Mouse (Mus musculus) liver, embryonic 15.5 days (tissue): ENCODE results near the gene Brpf1. TPM values are rescaled to one million over a fixed set of nuclear protein-coding genes. Genes with fewer than 3 reads are reported as not detected.

Experiments
- ATAC-seq: fragments of 200-750 bp; cut with Nextera tagmentation; 2 replicates; pipeline ENCODE4 v1.8.0; 2017; ENCODE audit warnings: moderate number of reproducible peaks, mild to moderate bottlenecking, moderate library complexity; ENCODE audit not compliant: insufficient read depth
- H3K27ac ChIP-seq: fragments of 300-500 bp; sonication (generic); replicated peaks from 2 replicates; pipeline ENCODE4 v1.5.1; 2015; ENCODE audit warnings: mild to moderate bottlenecking, inconsistent platforms
- H3K27me3 ChIP-seq: fragments of 300-500 bp; sonication (generic); 2 replicates; pipeline ENCODE4 v1.6.1; 2015; ENCODE audit warnings: mild to moderate bottlenecking, inconsistent platforms
- H3K36me3 ChIP-seq: fragments of 300-500 bp; sonication (generic); replicated peaks from 2 replicates; pipeline ENCODE4 v1.6.1; 2015; ENCODE audit warnings: moderate library complexity, mild to moderate bottlenecking, inconsistent platforms
- H3K4me1 ChIP-seq: fragments of 300-500 bp; sonication (generic); replicated peaks from 2 replicates; pipeline ENCODE4 v1.6.1; 2015; ENCODE audit warnings: inconsistent platforms
- H3K4me2 ChIP-seq: fragments of 300-500 bp; sonication (generic); 2 replicates; pipeline ENCODE4 v1.6.1; 2015; ENCODE audit warnings: moderate library complexity, mild to moderate bottlenecking, inconsistent platforms
- H3K4me3 ChIP-seq: fragments of 300-500 bp; sonication (generic); replicated peaks from 2 replicates; pipeline ENCODE4 v1.5.1; 2015; ENCODE audit warnings: mild to moderate bottlenecking, inconsistent platforms
- H3K9ac ChIP-seq: fragments of 300-500 bp; sonication (generic); 2 replicates; pipeline ENCODE4 v1.6.1; 2015; ENCODE audit warnings: moderate library complexity, mild to moderate bottlenecking, inconsistent platforms
- H3K9me3 ChIP-seq: fragments of 300-500 bp; sonication (generic); replicated peaks from 2 replicates; pipeline ENCODE4 v1.6.1; 2016; ENCODE audit warnings: inconsistent platforms
- WGBS: fragments of 180-500 bp; shearing (Covaris S2); methylation state at CpG from one replicate; pipeline ENCODE4 v1.1.7; 2015; ENCODE audit warnings: mixed read lengths; ENCODE audit not compliant: insufficient replicate concordance; 5-methylcytosine and 5-hydroxymethylcytosine counted together
- polyA plus RNA-seq: library from polyadenylated mRNA; unstranded; fragments of >200 nt; fragmentation: Nextera tagmentation; extraction: Ambion mirVana; gene quantifications from 2 replicates; pipeline ENCODE4 v1.2.1, GENCODE M21; 2015

The Brpf1 gene
- 7.8 and 10.3 TPM in 2 replicates for polyA plus RNA-seq

GRCm38 (mm10) chr6:113306986-113307349, at the start of gene Brpf1:
Gene Brpf1, plus strand, starts transcription at chr6:113307137.
- Histone ChIP-seq H3K36me3 (peaks cover 23% of the 10 kb centered on the region), H3K27me3 (no peaks in the 10 kb centered on the region), H3K9me3 (no peaks in the 10 kb centered on the region), H3K27ac (peak within 1 kb of the TSS; percentile 98), H3K4me1 (peaks cover 31% of the 10 kb centered on the region), H3K4me3 (peak within 1 kb of the TSS; percentile 97), H3K4me2 (peak within 1 kb of the TSS; percentile 86), H3K9ac (peak within 1 kb of the TSS; percentile 99)
- under 1% methylated on average over 32 of the region's 32 CpGs for WGBS
- ATAC-seq, result peak; percentile 49

- ATAC-seq, result no peak
- 66% methylated on average over 8 of the region's 8 CpGs for WGBS
These were observed 45.6 kb upstream of the Brpf1 start for GRCm38 (mm10) chr6:113261174-113261858.

GRCm38 (mm10) chr6:113263531-113263930, 43.4 kb upstream of the Brpf1 start:
- Histone ChIP-seq H3K9me3 (no peaks in the 10 kb centered on the region), H3K4me1 (no peaks in the 10 kb centered on the region), H3K27me3 (no peaks in the 10 kb centered on the region), H3K4me3 (no peak overlapping the region), H3K36me3 (peaks cover 93% of the 10 kb centered on the region), H3K9ac (no peak overlapping the region), H3K27ac (no peak overlapping the region), H3K4me2 (no peak overlapping the region)
- WGBS, result 79% methylated on average over 6 of the region's 6 CpGs
- ATAC-seq, result no peak

More at GRCm38 (mm10) chr6:113261174-113261858, 45.6 kb upstream of the Brpf1 start:
- Histone ChIP-seq H3K27me3 (no peaks in the 10 kb centered on the region), H3K4me3 (no peak overlapping the region), H3K9ac (no peak overlapping the region), H3K27ac (no peak overlapping the region), H3K4me2 (no peak overlapping the region), H3K9me3 (no peaks in the 10 kb centered on the region), H3K36me3 (peaks cover 90% of the 10 kb centered on the region), H3K4me1 (no peaks in the 10 kb centered on the region)

GRCm38 (mm10) chr6:113264429-113264828, 42.5 kb upstream of the Brpf1 start:
- Histone ChIP-seq H3K27ac (no peak overlapping the region), H3K9me3 (no peaks in the 10 kb centered on the region), H3K27me3 (no peaks in the 10 kb centered on the region), H3K4me2 (no peak overlapping the region), H3K9ac (no peak overlapping the region), H3K36me3 (peaks cover 93% of the 10 kb centered on the region), H3K4me3 (no peak overlapping the region), H3K4me1 (no peaks in the 10 kb centered on the region)
- 82% methylated on average over 8 of the region's 8 CpGs for WGBS
- ATAC-seq, result no peak

- H3K4me3 ChIP-seq, result no peak overlapping the region
- no peaks in the 10 kb centered on the region for H3K27me3 ChIP-seq
- peaks cover 93% of the 10 kb centered on the region for H3K36me3 ChIP-seq
- H3K4me2 ChIP-seq, result no peak overlapping the region
- WGBS, result 72% methylated on average over 7 of the region's 7 CpGs
- H3K27ac ChIP-seq, result no peak overlapping the region
- ATAC-seq, result no peak
- H3K9ac ChIP-seq, result no peak overlapping the region
- H3K9me3 ChIP-seq, result no peaks in the 10 kb centered on the region
- H3K4me1 ChIP-seq, result no peaks in the 10 kb centered on the region
These were observed 39.8 kb upstream of the Brpf1 start for GRCm38 (mm10) chr6:113266996-113267655.

GRCm38 (mm10) chr6:113267988-113268387, 38.9 kb upstream of the Brpf1 start:
- Histone ChIP-seq H3K27me3 (no peaks in the 10 kb centered on the region), H3K4me1 (no peaks in the 10 kb centered on the region), H3K9ac (no peak overlapping the region), H3K36me3 (peaks cover 91% of the 10 kb centered on the region), H3K4me3 (no peak overlapping the region), H3K9me3 (no peaks in the 10 kb centered on the region), H3K27ac (no peak overlapping the region), H3K4me2 (no peak overlapping the region)
- no peak for ATAC-seq
- WGBS, result 85% methylated on average over 1 of the region's 1 CpGs

GRCm38 (mm10) chr6:113272365-113272764, 34.6 kb upstream of the Brpf1 start:
- Histone ChIP-seq H3K4me2 (no peak overlapping the region), H3K4me1 (no peaks in the 10 kb centered on the region), H3K9ac (no peak overlapping the region), H3K36me3 (peaks cover 58% of the 10 kb centered on the region), H3K9me3 (no peaks in the 10 kb centered on the region), H3K4me3 (no peak overlapping the region), H3K27me3 (no peaks in the 10 kb centered on the region), H3K27ac (no peak overlapping the region)
- no peak for ATAC-seq
- WGBS, result 54% methylated on average over 3 of the region's 3 CpGs

- no peak overlapping the region for H3K27ac ChIP-seq
- H3K4me2 ChIP-seq, result no peak overlapping the region
- 74% methylated on average over 4 of the region's 4 CpGs for WGBS
- no peaks in the 10 kb centered on the region for H3K4me1 ChIP-seq
- H3K27me3 ChIP-seq, result peaks cover 6% of the 10 kb centered on the region
- no peak overlapping the region for H3K9ac ChIP-seq
- H3K4me3 ChIP-seq, result no peak overlapping the region
- H3K36me3 ChIP-seq, result peaks cover 13% of the 10 kb centered on the region
- no peak for ATAC-seq
- H3K9me3 ChIP-seq, result no peaks in the 10 kb centered on the region
These were observed 30.1 kb upstream of the Brpf1 start for GRCm38 (mm10) chr6:113276846-113277245.

GRCm38 (mm10) chr6:113281676-113282075, 25.3 kb upstream of the Brpf1 start:
- H3K27me3 ChIP-seq, result peaks cover 41% of the 10 kb centered on the region
- no peaks in the 10 kb centered on the region for H3K4me1 ChIP-seq
- H3K4me3 ChIP-seq, result no peak overlapping the region
- ATAC-seq, result no peak; the same call in 1 of the 2 replicates
- no peaks in the 10 kb centered on the region; the same call in 1 of the 2 replicates for H3K36me3 ChIP-seq
- no peaks in the 10 kb centered on the region for H3K9me3 ChIP-seq
- H3K9ac ChIP-seq, result no peak overlapping the region
- WGBS, result 57% methylated on average over 6 of the region's 6 CpGs
- H3K4me2 ChIP-seq, result no peak overlapping the region
- no peak overlapping the region for H3K27ac ChIP-seq

- H3K36me3 ChIP-seq, result no peaks in the 10 kb centered on the region
- H3K9me3 ChIP-seq, result no peaks in the 10 kb centered on the region
- no peak; the same call in 1 of the 2 replicates for ATAC-seq
- 4% methylated on average over 37 of the region's 37 CpGs for WGBS
- H3K4me2 ChIP-seq, result no peak within 1 kb of the TSS
- no peaks in the 10 kb centered on the region for H3K4me1 ChIP-seq
- no peak within 1 kb of the TSS for H3K27ac ChIP-seq
- no peak within 1 kb of the TSS for H3K4me3 ChIP-seq
- no peak within 1 kb of the TSS for H3K9ac ChIP-seq
- peaks cover 41% of the 10 kb centered on the region for H3K27me3 ChIP-seq
These were observed 24.7 kb upstream of the Brpf1 start, which contains the start of gene Cpne9 for GRCm38 (mm10) chr6:113282101-113282802. Gene Cpne9, plus strand, starts transcription at chr6:113282307.

GRCm38 (mm10) chr6:113282969-113283368, 24.0 kb upstream of the Brpf1 start:
- Histone ChIP-seq H3K27me3 (peaks cover 41% of the 10 kb centered on the region), H3K9ac (no peak overlapping the region), H3K36me3 (no peaks in the 10 kb centered on the region), H3K4me3 (no peak overlapping the region), H3K4me1 (no peaks in the 10 kb centered on the region), H3K27ac (no peak overlapping the region), H3K9me3 (no peaks in the 10 kb centered on the region), H3K4me2 (no peak overlapping the region)
- WGBS, result 5% methylated on average over 22 of the region's 22 CpGs
- no peak; the same call in 1 of the 2 replicates for ATAC-seq
